Mouse (Mus musculus): ENCODE measurements at regions not wholly inside any gene's neighbourhood (a gene's known extent, or its start where the extent isn't known, plus 50 kb on each side); places are given as distances from the start of the nearest gene placed in this dataset.

DNA sequence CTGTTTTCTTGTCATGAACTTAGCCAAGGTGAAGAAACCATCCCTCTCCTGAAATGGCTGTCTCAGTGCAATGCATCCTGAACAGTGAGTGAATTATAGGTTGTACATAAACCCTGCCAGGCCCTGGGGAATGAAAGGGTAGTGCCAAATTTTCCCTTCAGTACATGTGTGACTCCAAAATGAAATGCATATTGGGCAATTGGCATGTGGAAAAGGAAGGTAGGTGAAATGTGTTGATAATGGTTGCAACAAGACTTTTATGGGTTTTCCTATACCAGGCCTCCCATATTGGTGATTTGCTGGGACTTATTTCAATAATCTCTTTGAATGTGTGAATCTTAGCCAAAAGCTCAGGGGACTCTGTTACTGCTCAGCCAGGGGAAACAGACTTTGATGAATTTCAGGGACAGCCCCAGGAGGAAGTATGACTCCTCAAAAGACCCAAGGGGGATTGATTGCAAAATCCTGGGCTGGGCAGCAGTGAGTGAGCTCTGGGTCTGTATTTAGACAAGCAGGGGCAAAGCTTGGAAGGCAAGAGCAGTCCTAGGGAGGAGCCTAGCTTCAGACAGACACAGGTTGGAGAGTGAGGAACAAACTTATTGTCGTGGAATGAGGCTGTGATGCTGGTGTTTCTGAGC lies 59.5 kb upstream of the Trp63 start:
- no peak for TF ChIP-seq REST (IDR thresholded peaks at IDR 0.05; ENCODE audit: insufficient read depth, insufficient read length)
- TF ChIP-seq POLR2A (IDR thresholded peaks at IDR 0.05; ENCODE audit: insufficient read length, low read depth) = no peak
- no peak for TF ChIP-seq MAX (IDR thresholded peaks at IDR 0.05; ENCODE audit: low read depth)
- no peak for TF ChIP-seq MYOD1 (IDR thresholded peaks at IDR 0.05; ENCODE audit: control insufficient read depth in 1 of 3, insufficient read length in 2 of 3, low read depth in 2 of 3)
- TF ChIP-seq MYOG (IDR thresholded peaks at IDR 0.05; ENCODE audit: control insufficient read depth in 1 of 3, insufficient read depth in 1 of 3, insufficient read length in 2 of 3, low read depth in 2 of 3) = no peak
- no peak for TF ChIP-seq TCF12 (IDR thresholded peaks at IDR 0.05; ENCODE audit: insufficient read depth, poor library complexity, severe bottlenecking)
- TF ChIP-seq SRF (IDR thresholded peaks at IDR 0.05; ENCODE audit: control insufficient read depth, insufficient read length, low read depth) = no peak
